Mouse (Mus musculus) common myeloid progenitor, adult 5-6 weeks (primary cell): ENCODE results near the gene Prkag2. TPM values are rescaled to one million over a fixed set of nuclear protein-coding genes. Genes with fewer than 3 reads are reported as not detected.
A peak's percentile ranks its signal among the peaks of the same experiment; 100 is the strongest.
"Not testable (repeated sequence)": the region's sequence is repeated elsewhere in the genome, so short reads cannot be mapped to it uniquely, and the experiment has no call there.

ENCODE experiments used
- ATAC-seq: replicated peaks from 2 replicates; pipeline ENCODE4 v1.8.0; 2016; ENCODE audit warnings: low read depth, mild to moderate bottlenecking, moderate TSS enrichment, inconsistent platforms; ENCODE audit not compliant: poor library complexity, severe bottlenecking
- total RNA-seq: library from RNA; stranded (forward); fragments of 200-1000, 187-1606 nt; gene quantifications from 2 replicates; pipeline ENCODE4 v1.2.3, GENCODE M21; 2017

Prkag2 gene
- total RNA-seq, 1 experiment from 2014 or later, result 26.3 TPM

GRCm38 (mm10) chr5:25088111-25088510, 12.3 kb downstream of the Prkag2 start:
- no peak for ATAC-seq

- ATAC-seq, result peak; percentile 37; the same call in 1 of the 2 replicates
Observed at GRCm38 (mm10) chr5:25087064-25087463, 13.4 kb downstream of the Prkag2 start.

GRCm38 (mm10) chr5:25086234-25086633, 14.2 kb downstream of the Prkag2 start:
- ATAC-seq, result peak; percentile 33; the same call in 1 of the 2 replicates

GRCm38 (mm10) chr5:25085170-25085569, 15.3 kb downstream of the Prkag2 start:
- ATAC-seq, result no peak

- ATAC-seq, result no peak
Observed at GRCm38 (mm10) chr5:25083816-25084215, 16.6 kb downstream of the Prkag2 start.

GRCm38 (mm10) chr5:25082542-25082941, 17.9 kb downstream of the Prkag2 start:
- peak; percentile 57 for ATAC-seq

GRCm38 (mm10) chr5:25081545-25081944, 18.9 kb downstream of the Prkag2 start:
- peak; percentile 95 for ATAC-seq

GRCm38 (mm10) chr5:25080994-25081393, 19.4 kb downstream of the Prkag2 start:
- no peak for ATAC-seq

- ATAC-seq, result no peak
Observed at GRCm38 (mm10) chr5:25080438-25080945, 19.9 kb downstream of the Prkag2 start.

DNA sequence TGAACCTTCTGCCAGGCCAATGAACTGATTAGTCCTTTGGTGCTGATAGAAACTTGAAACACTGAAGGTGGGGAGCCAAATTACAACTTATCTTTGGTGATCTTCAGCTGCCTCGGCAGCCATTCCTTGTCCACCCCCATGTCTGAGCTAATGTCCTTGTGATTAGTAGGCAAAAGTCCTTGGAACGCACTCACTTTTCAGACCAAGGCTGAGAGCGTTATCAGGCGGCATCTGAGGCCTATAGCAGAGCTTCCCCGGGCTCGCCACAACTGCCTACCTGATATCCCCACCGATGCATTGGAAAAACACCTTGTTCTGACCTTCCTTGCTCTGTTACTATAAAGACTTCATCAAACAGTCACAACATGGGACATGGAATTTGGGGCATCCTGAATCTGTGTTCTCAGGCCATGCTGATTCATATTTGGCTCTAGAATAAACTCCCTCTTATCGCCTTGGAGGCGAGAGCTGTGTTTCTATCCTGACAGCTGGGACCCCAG, 20.6 kb downstream of the Prkag2 start:
- no peak for ATAC-seq

GRCm38 (mm10) chr5:25077873-25078651, 22.4 kb downstream of the Prkag2 start:
- ATAC-seq, result no peak

DNA sequence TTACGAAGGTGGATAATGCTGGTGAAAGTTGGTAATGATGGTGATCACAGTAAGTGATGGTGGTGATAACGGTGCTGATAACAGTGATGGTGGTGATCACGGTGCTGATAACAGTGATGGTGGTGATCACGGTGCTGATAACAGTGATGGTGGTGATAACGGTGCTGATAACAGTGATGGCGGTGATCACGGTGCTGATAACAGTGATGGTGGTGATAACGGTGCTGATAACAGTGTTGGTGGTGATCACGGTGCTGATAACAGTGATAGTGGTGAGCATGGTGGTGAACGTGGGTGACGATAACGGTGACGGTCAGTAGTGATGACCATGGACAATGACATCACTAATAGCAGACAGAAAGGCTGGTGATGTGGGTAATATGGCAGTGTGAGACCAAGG, 23.2 kb downstream of the Prkag2 start:
- not testable (repeated sequence) for ATAC-seq

DNA sequence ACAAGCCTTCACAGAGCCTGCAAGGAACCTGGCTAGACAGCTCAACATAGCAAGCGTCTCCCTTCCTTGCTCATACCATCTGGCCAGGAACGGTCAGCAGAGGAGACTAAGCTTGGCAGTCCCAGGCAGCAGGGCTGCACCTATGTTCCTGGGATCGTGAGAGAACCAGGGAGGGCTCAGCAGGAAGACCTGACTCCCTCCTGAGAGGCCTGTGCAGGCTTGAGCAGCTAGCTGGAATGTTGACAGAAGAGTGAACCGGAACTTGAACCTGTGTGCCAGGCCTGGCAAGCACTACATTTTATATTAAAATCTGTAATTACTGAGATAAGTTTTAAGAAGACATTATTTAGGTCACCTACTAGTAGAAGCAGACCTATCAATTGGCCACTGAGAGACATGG, 24.8 kb downstream of the Prkag2 start:
- ATAC-seq, result no peak

DNA sequence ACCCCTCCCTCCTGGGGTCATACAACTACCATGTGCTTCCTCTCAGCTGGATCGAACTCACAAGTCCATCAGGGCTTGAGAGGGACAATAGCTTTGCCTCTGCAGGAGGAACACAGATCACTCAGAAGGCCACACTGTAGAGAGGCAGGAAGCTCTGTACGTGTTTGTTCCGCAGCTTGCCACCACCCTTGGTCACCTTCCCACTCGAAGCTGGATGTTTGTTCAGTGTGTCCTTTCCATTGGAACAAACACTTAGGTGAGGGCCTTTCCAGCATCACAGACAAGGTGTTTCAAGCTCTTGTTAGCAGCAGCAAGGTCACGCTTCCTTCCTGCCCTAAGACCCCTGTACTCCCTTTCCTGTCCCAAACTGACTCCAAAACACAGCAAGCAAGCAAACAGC, 30.6 kb downstream of the Prkag2 start:
- ATAC-seq, result no peak

GRCm38 (mm10) chr5:25067122-25067521, 33.3 kb downstream of the Prkag2 start:
- no peak for ATAC-seq

DNA sequence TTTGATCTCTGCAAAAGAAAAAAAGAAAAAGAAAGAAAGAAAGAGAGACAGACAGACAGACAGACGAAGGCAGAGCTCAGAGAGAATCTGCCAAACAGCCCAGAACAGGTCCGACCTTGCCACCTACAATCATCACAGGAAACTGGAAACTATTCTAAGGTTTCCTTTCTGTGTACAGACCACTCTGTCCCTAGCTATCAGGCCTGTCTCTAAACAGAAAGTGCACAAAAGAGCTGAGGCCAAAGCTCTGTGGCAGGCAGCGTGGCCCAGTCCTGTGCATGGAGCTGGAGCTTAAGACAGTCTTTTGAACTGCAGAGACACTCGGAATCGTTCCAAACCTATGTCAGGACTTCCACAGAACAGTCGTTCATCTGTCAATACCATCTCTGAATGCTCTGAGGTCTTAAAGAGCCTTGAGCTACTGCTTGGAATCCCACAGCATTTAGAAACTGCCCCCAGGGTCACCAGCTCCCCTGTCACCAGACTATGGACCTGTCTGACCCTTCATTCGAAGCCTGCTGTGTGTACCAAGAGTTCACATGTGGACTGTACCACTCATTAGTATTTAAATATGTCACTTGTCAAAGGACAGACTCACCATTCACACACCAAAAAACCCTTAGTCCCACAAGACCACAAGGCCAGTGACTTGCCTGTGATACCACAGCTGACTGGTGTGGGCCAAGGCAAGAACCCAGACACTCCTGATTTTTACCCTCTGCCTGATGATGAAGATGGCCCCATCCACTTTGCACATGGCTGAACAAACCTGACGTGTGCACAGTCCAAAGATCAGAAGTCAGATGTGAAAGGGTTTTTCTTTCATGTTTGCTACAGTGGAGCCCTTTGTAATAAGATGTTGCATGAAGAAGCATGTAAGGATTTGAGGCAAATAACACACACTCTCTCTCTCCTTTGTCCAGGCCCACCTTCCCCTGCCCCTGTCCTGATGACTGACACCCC, 35.9 kb downstream of the Prkag2 start:
- no peak for ATAC-seq

GRCm38 (mm10) chr5:25062506-25063132, 37.8 kb downstream of the Prkag2 start:
- ATAC-seq, result no peak

DNA sequence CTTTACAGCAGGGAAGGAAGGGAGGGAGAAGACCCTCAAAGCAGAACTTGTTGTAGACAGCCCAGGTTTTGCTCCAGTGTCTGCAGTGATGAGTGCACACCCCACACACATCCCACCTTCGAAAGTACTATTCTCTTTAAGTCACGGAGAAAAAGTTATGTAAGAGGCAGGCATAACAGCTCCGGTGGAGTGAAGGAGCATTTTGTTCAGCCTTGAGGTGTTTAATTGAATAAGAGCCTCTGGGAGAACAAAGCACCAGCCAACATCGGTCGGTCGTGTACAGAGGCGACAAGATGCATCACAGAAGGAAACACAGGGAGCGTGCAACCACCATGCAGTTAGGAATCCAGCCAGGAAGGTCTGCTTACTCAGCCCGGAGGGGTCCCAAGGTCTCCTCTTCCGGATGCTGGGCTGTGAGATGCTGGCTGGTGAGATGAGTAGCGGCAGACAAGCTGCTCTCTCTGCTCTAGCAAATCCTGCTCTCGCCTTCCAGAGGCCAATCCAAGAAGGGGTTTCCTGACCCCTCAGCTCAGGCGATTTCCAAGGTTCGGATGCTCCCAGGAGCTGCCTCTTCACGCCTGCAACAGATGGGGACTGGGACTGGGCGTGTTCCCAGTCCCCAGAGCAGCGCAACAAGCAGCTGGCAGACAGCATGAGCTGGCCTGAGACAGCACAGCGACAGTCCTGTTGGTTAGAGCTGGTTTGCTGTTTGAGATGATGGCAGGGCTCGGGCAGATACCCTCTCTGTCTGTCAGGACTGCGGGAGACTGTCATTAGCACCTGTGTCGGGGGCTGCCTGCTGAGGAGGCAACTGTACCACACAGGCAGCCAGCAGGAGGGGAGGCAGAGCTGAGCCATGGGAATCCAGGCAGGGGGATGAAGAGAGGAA, 41.3 kb downstream of the Prkag2 start:
- no peak for ATAC-seq

- no peak for ATAC-seq
Observed at GRCm38 (mm10) chr5:25058417-25058816, 42.0 kb downstream of the Prkag2 start.
